Mouse (Mus musculus): ENCODE results near the gene Defa25. TPM values are rescaled to one million over a fixed set of nuclear protein-coding genes. Genes with fewer than 3 reads are reported as not detected.
"Not testable (repeated sequence)": the region's sequence is repeated elsewhere in the genome, so short reads cannot be mapped to it uniquely, and the experiment has no call there.

The Defa25 gene
- total RNA-seq (2017): not detected in 2 replicates

DNA sequence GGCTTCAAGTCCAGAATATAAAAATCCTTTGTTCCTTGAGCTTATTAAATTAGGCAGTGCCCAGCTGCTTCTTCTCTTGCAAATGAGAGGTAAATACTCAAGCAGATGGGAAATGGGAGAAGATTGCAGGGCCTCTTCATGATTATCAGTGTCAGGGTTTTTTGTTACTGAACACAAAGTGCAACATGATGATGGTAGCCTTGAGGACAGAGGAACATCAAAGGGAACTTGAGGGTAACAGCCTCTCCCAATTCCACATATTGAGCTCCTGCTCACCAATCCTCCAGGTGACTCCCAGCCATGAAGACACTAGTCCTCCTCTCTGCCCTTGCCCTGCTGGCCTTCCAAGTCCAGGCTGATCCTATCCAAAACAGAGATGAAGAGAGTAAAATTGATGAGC, at the start of gene Defa25:
Gene Defa25 (plus strand): TSS at position 301 of the 400 bp plus-strand sequence.
- not testable (repeated sequence) for ATAC-seq (ENCODE audit: extremely low read depth, insufficient number of reproducible peaks, low FRiP score, poor library complexity, severe bottlenecking)

DNA sequence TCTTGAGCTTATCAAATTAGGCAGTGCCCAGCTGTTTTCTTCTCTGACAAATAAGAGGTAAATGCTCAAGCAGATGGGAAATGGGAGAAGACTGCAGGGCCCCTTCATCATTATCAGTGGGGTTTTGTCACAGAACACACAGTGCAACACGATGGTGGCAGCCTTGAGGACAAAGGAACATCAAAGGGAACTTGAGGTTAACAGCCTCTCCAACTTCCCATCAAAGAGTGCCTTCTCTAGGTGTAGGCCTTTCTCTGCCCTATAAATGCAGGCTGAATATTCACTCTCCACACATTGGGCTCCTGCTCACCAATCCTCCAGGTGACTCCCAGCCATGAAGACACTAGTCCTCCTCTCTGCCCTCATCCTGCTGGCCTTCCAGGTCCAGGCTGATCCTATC, 29.5 kb upstream of the Defa25 start, which contains the start of gene Defa23:
Gene Defa23 (plus strand): TSS at position 301 of the 400 bp plus-strand sequence.
- not testable (repeated sequence) for ATAC-seq (ENCODE audit: extremely low read depth, insufficient number of reproducible peaks, low FRiP score, poor library complexity, severe bottlenecking)

DNA sequence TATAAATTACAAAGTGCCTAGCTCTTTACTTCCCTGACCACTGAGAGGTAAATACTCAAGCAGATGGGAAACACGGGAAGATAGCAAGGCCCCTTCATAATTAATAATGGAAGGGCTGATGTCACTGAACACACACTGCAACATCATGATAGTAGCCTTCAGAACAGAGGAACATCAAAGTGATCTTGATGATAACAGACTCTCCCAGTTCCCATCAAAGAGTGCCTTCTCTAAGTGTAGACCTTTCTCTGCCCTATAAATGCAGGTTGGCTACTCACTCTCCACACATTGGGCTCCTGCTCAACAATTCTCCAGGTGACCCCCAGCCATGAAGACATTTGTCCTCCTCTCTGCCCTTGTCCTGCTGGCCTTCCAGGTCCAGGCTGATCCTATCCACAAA, 19.5 kb upstream of the Defa25 start, which contains the start of gene Defa35:
Gene Defa35 (plus strand): TSS at position 301 of the 400 bp plus-strand sequence.
- ATAC-seq (ENCODE audit: extremely low read depth, insufficient number of reproducible peaks, low FRiP score, poor library complexity, severe bottlenecking): not testable (repeated sequence)

DNA sequence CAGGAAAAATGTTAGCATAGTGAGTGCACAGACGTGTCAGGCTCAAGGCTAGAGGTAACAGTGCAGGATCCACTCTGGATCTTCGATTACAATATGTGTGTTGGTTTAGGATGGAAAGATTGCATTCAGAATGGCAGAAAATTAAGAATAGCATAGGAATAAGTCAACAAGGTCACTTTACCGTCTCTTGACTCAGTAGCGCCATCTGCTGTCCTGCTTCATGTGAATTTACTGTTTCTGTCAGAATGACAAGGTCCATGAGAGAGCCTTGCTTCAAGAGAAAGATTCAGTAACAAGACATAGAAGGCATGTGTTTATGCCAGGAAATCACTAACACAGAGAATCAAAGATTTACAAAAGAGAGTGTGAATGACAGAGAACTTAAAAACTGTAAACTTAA, 8.9 kb downstream of the Defa25 start:
- no peak for ATAC-seq (ENCODE audit: extremely low read depth, insufficient number of reproducible peaks, low FRiP score, poor library complexity, severe bottlenecking)

GRCm38 (mm10) chr8:21095950-21096349, 11.7 kb downstream of the Defa25 start, which contains the start of gene Gm14851:
Gene Gm14851, minus strand, starts transcription at chr8:21096050.
- ATAC-seq (ENCODE audit: extremely low read depth, insufficient number of reproducible peaks, low FRiP score, poor library complexity, severe bottlenecking): not testable (repeated sequence)

DNA sequence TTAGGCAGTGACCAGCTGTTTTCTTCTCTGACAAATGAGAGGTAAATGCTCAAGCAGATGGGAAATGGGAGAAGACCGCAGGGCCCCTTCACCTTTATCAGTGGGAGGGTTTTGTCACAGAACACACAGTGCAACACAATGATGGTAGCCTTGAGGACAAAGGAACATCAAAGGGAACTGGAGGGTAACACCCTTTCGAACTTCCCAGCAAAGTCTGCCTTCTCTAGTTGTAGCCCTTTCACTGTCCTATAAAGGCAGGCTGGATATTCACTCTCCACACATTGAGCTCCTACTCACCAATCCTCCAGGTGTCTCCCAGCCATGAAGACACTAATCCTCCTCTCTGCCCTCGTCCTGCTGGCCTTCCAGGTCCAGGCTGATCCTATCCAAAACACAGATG, 50.1 kb downstream of the Defa25 start, which contains the start of gene Defa30:
Gene Defa30 (plus strand): TSS at position 301 of the 400 bp plus-strand sequence.
- not testable (repeated sequence) for ATAC-seq (ENCODE audit: extremely low read depth, insufficient number of reproducible peaks, low FRiP score, poor library complexity, severe bottlenecking)

Other genes with a start within 250 kb of the Defa25 start
- gene Defb33, start 191.8 kb upstream of the Defa25 start, total RNA-seq (2017): not detected in 2 replicates
- gene Gm15056, start 181.8 kb upstream of the Defa25 start, total RNA-seq (2017): not detected in 2 replicates
- not detected in 2 replicates for gene Gm6040, start 162.4 kb upstream of the Defa25 start, total RNA-seq (2017)
- not detected in 2 replicates for gene AY761185, start 139.7 kb upstream of the Defa25 start, total RNA-seq (2017)
- not detected in 2 replicates for gene Defa21, start 58.9 kb upstream of the Defa25 start, total RNA-seq (2017)
- gene Defa23, start 29.4 kb upstream of the Defa25 start, total RNA-seq (2017): not detected in 2 replicates
- not detected in 2 replicates for gene Defa35, start 19.4 kb upstream of the Defa25 start, total RNA-seq (2017)
- gene Gm14851, start 11.6 kb downstream of the Defa25 start, total RNA-seq (2017): not detected in 2 replicates
- not detected in 2 replicates for gene Defa30, start 50.2 kb downstream of the Defa25 start, total RNA-seq (2017)
- gene Defa22, start 77.8 kb downstream of the Defa25 start, total RNA-seq (2017): not detected in 2 replicates
- not detected in 2 replicates for gene Defa31, start 107.2 kb downstream of the Defa25 start, total RNA-seq (2017)
- not detected in 2 replicates for gene Gm15293, start 117.1 kb downstream of the Defa25 start, total RNA-seq (2017)
- gene Gm15292, start 165.3 kb downstream of the Defa25 start, total RNA-seq (2017): not detected in 2 replicates
- not detected in 2 replicates for gene Defa27, start 231.1 kb downstream of the Defa25 start, total RNA-seq (2017)
- not detected in 2 replicates for gene Defa29, start 242.6 kb downstream of the Defa25 start, total RNA-seq (2017)